In the genomic region with DNA sequence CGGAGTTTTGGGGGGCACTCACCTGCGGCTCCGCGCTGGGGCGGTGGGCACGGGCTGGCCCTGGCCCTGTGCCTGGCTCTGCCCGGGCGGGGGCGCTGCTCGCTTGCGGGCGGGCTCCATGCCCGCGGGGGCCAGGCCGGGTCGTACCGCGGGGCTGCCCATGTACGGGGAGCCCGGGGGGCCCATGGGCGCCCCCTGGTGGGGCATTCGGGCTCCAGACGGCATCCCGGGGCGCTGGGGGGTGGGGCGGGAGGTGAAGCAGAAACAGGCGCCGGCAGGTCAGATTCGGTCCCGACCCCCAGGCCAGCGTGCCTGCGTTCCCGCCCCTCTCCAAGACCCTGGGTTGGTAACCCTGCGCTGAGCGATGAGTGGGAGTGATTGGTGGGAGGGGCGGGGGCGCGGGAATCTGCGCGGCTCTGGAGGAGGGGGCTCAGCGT, we compare ENCODE assay signal across 8 mouse cellular contexts. TPM values are rescaled to one million over a fixed set of nuclear protein-coding genes. Genes with fewer than 3 reads are reported as not detected.
DNase-seq lines count a peak whose midpoint lies in the region; ATAC-seq and TF ChIP-seq lines count a peak whose summit lies in the region.

No protein-coding gene starts in this region.

- no peak for TF ChIP-seq CTCF in embryonic fibroblast, embryonic 13.5 days (IDR thresholded peaks at IDR 0.05; ENCODE audit: borderline replicate concordance, insufficient read depth, low read length)

- H3K9ac ChIP-seq in midbrain, embryonic 11.5 days (ENCODE audit: low read length): peak overlapping the region; percentile 57

- H3K4me3 ChIP-seq in embryonic fibroblast, embryonic 13.5 days (ENCODE audit: insufficient read depth, low read length): peak overlapping the region; percentile 5; the same call in 1 of the 2 replicates
- peak overlapping the region; percentile 61 for H3K4me3 ChIP-seq in limb, embryonic 10.5 days
- peak overlapping the region; percentile 44 for H3K4me3 ChIP-seq in midbrain, embryonic 11.5 days (ENCODE audit: low read depth, low read length)

- intact Hi-C loops in heart, postnatal 10 days (cut with DNase I): no loop called here

- TF ChIP-seq POLR2A in embryonic fibroblast, embryonic 13.5 days (IDR thresholded peaks at IDR 0.05; ENCODE audit: low read depth, low read length): no peak

- WGBS in limb, embryonic 10.5 days: under 1% methylated on average over 41 of the region's 41 CpGs
- WGBS in midbrain, embryonic 11.5 days: 0% methylated on average over 40 of the region's 41 CpGs

- H3K4me1 ChIP-seq in embryonic fibroblast, embryonic 13.5 days (ENCODE audit: control insufficient read depth, insufficient read depth, low read length): no peaks in the 10 kb centered on the region
- H3K4me1 ChIP-seq in limb, embryonic 10.5 days: peaks cover 71% of the 10 kb centered on the region
- peaks cover 64% of the 10 kb centered on the region for H3K4me1 ChIP-seq in midbrain, embryonic 11.5 days (ENCODE audit: control insufficient read depth, insufficient read depth, low read length)

- H3K36me3 ChIP-seq in limb, embryonic 10.5 days: peaks cover 24% of the 10 kb centered on the region
- H3K36me3 ChIP-seq in midbrain, embryonic 11.5 days (ENCODE audit: control insufficient read depth, insufficient read depth, low read length): peaks cover 4% of the 10 kb centered on the region; the same call in 1 of the 2 replicates

- peak overlapping the region; percentile 87 for H3K4me2 ChIP-seq in midbrain, embryonic 11.5 days

- peak; percentile 12; the same call in 1 of the 2 replicates for ATAC-seq in midbrain, embryonic 11.5 days (ENCODE audit: low FRiP score)

- peak; percentile 61 to 89 for DNase-seq in adrenal gland, adult (ENCODE audit: inconsistent age in 2 of 2, low spot score in 1 of 2)
- no peak for DNase-seq in adrenal gland, adult 8-10 months
- peak; percentile 59 to 71 for DNase-seq in adrenal gland, adult 18-20 months (ENCODE audit: low spot score in 2 of 2)
- peak; percentile 63 to 79 for DNase-seq in heart, postnatal 10 days
- DNase-seq in limb, embryonic 10.5 days (ENCODE audit: low spot score): peak; percentile 85
- peak; percentile 97 for DNase-seq in midbrain, embryonic 11.5 days (ENCODE audit: low spot score, missing footprints)
- peak; percentile 73 for DNase-seq in testis, postnatal 14 days (ENCODE audit: low spot score)

- H3K27ac ChIP-seq in embryonic fibroblast, embryonic 13.5 days (ENCODE audit: insufficient read depth, low read length): no peak overlapping the region
- H3K27ac ChIP-seq in limb, embryonic 10.5 days: peak overlapping the region; percentile 83
- no peak overlapping the region for H3K27ac ChIP-seq in midbrain, embryonic 11.5 days (ENCODE audit: low read depth, low read length)

- no peaks in the 10 kb centered on the region for H3K9me3 ChIP-seq in limb, embryonic 10.5 days (replicated peaks)
- no peaks in the 10 kb centered on the region for H3K9me3 ChIP-seq in midbrain, embryonic 11.5 days (ENCODE audit: control insufficient read depth, low read length)

- peaks cover 63% of the 10 kb centered on the region for H3K27me3 ChIP-seq in limb, embryonic 10.5 days (ENCODE audit: low read depth, poor library complexity, severe bottlenecking)
- no peaks in the 10 kb centered on the region; the same call in 1 of the 2 replicates for H3K27me3 ChIP-seq in midbrain, embryonic 11.5 days (ENCODE audit: control insufficient read depth, insufficient read depth, low read length)

RNA-seq across cellular contexts. Expression of gene Chpf2, which starts 12.0 kb away (rescaled TPM):
- 10 to 100 TPM; 38.1 to 70.3 (median 57.1) TPM for total RNA-seq in adrenal gland, adult 8-10 months (2022)
- 10 to 100 TPM; 34.5 to 39.7 TPM for total RNA-seq in adrenal gland, adult 18-20 months (2021)
- polyA plus RNA-seq in embryonic fibroblast, embryonic 13.5 days (2011; ENCODE audit: insufficient read length, low read depth, missing spikeins): 45.5 and 54.6 TPM in 2 replicates
- 10 to 100 TPM; 19.4 to 19.8 TPM for total RNA-seq in heart, postnatal 10 days (2021)
- 15.1 and 19.0 TPM in 2 replicates for polyA plus RNA-seq in limb, embryonic 10.5 days (2016; fragmentation: Nextera tagmentation; extraction: Ambion mirVana)
- polyA plus RNA-seq in midbrain, embryonic 11.5 days (2014; fragmentation: Nextera tagmentation; extraction: Ambion mirVana): 7.2 and 9.6 TPM in 2 replicates

RNA-seq across cellular contexts. Expression of gene Abcf2, which starts 21.3 kb away (rescaled TPM):
- 10 to 100 TPM; 59.5 to 89.6 (median 75.2) TPM for total RNA-seq in adrenal gland, adult 8-10 months (2022)
- 10 to 100 TPM; 62.8 to 81.3 TPM for total RNA-seq in adrenal gland, adult 18-20 months (2021)
- 69.3 and 73.4 TPM in 2 replicates for polyA plus RNA-seq in embryonic fibroblast, embryonic 13.5 days (2011; ENCODE audit: insufficient read length, low read depth, missing spikeins)
- 10 to 100 TPM; 44.2 to 47.5 TPM for total RNA-seq in heart, postnatal 10 days (2021)
- polyA plus RNA-seq in limb, embryonic 10.5 days (2016; fragmentation: Nextera tagmentation; extraction: Ambion mirVana): 177 and 197 TPM in 2 replicates
- polyA plus RNA-seq in midbrain, embryonic 11.5 days (2014; fragmentation: Nextera tagmentation; extraction: Ambion mirVana): 143 and 147 TPM in 2 replicates

RNA-seq across cellular contexts. Expression of gene Smarcd3, which starts 25.6 kb away (rescaled TPM):
- 10 to 100 TPM; 14.3 to 42.2 (median 24.7) TPM for total RNA-seq in adrenal gland, adult 8-10 months (2022)
- 10 to 100 TPM; 15.2 to 17.2 TPM for total RNA-seq in adrenal gland, adult 18-20 months (2021)
- 22.9 and 27.8 TPM in 2 replicates for polyA plus RNA-seq in embryonic fibroblast, embryonic 13.5 days (2011; ENCODE audit: insufficient read length, low read depth, missing spikeins)
- 10 to 100 TPM; 61.4 to 67.8 TPM for total RNA-seq in heart, postnatal 10 days (2021)
- polyA plus RNA-seq in limb, embryonic 10.5 days (2016; fragmentation: Nextera tagmentation; extraction: Ambion mirVana): 21.5 and 34.3 TPM in 2 replicates
- polyA plus RNA-seq in midbrain, embryonic 11.5 days (2014; fragmentation: Nextera tagmentation; extraction: Ambion mirVana): 56.8 and 60.2 TPM in 2 replicates

RNA-seq across cellular contexts. Expression of gene 4931409K22Rik, which starts 42.0 kb away (rescaled TPM):
- not detected for total RNA-seq in adrenal gland, adult 8-10 months (2022)
- total RNA-seq in adrenal gland, adult 18-20 months (2021): not detected
- not detected in 2 replicates for polyA plus RNA-seq in embryonic fibroblast, embryonic 13.5 days (2011; ENCODE audit: insufficient read length, low read depth, missing spikeins)
- not detected for total RNA-seq in heart, postnatal 10 days (2021)
- 0.05 TPM in 1 of 2 replicates, not detected in the other for polyA plus RNA-seq in limb, embryonic 10.5 days (2016; fragmentation: Nextera tagmentation; extraction: Ambion mirVana)
- not detected in 2 replicates for polyA plus RNA-seq in midbrain, embryonic 11.5 days (2014; fragmentation: Nextera tagmentation; extraction: Ambion mirVana)

RNA-seq across cellular contexts. Expression of gene Asb10, which starts 57.8 kb away (rescaled TPM):
- under 1 TPM; 0.37 to 0.75 (median 0.59) TPM for total RNA-seq in adrenal gland, adult 8-10 months (2022)
- total RNA-seq in adrenal gland, adult 18-20 months (2021): under 1 TPM in 1 of 2 experiments, not detected in 1; 0.23 TPM
- not detected in 2 replicates for polyA plus RNA-seq in embryonic fibroblast, embryonic 13.5 days (2011; ENCODE audit: insufficient read length, low read depth, missing spikeins)
- 10 to 100 TPM; 41.9 to 47.0 TPM for total RNA-seq in heart, postnatal 10 days (2021)
- polyA plus RNA-seq in limb, embryonic 10.5 days (2016; fragmentation: Nextera tagmentation; extraction: Ambion mirVana): 0.13 and 0.15 TPM in 2 replicates
- polyA plus RNA-seq in midbrain, embryonic 11.5 days (2014; fragmentation: Nextera tagmentation; extraction: Ambion mirVana): 0.25 TPM in 2 replicates

Comparison
In these comparisons a context has a peak if more than half of its experiments do, and no peak if none do; other contexts are left out.
1. H3K4me3 ChIP-seq: peak in every context shown above with its lines; median percentile 61 in limb, embryonic 10.5 days; 44 in midbrain, embryonic 11.5 days; 5 in embryonic fibroblast, embryonic 13.5 days.